Mouse (Mus musculus): Measurements from ENCODE around the gene Mphosph10.

Mphosph10 gene

GRCm38 (mm10) chr7:64351087-64351486 lies 41.0 kb downstream of the Mphosph10 start:
- no peak for DNase-seq (ENCODE audit: low read depth)

DNA sequence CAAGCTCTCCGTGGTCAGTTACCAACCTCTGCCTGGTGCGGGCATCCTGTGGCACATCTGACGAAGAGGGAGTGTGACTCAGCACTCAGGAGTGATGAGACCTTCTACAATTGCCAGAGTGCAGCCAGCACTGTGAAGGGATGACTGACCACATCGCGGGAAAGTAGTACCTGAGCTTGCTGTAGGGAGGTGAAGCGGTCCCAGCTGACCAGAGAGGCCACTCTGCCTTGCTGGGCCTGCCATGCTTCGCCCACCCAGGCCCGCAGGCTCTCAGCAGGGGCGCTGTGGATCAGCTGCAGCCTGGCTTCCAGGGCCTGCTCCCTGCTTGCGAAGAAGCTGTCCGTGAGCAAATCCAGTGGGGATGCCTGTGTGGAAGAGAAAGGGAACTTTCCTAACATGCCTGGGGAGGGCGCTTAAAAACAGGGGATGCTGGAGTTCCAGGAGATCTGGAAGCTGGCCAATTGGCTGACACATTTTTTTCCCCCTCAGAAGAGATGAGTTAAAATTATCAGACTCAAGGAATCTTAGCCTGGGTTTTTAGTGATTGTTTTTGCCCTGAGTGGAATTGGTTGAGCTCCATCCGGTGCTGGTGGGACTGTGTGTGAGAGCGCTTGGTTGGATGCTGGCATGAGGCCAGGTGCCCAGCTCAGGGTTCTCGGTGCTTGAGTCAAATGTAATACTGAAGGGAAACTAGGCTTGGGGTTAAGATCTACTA lies 42.8 kb downstream of the Mphosph10 start:
- DNase-seq (ENCODE audit: low read depth), result no peak

DNA sequence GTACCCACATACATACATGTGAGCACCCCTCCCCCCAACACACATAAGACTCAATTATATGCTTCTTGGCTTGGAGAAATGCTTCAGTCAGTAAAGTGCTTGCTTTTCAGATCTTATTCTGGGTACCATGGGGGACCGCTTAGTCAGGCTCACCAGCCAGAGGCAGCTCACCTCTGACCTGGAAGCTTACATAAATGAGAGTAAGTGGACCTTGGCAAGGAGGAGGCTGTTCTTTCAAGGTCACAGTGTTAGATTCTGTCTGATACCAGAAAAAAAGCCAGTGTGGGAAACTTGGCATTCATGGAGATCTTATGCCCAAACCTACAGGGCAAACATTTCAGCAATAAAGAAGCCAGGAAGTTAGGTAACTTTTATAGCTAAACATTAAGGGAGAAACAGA lies 44.3 kb downstream of the Mphosph10 start:
- no peak for DNase-seq (ENCODE audit: low read depth)

GRCm38 (mm10) chr7:64332686-64333085 lies 59.4 kb downstream of the Mphosph10 start:
- no peak for DNase-seq (ENCODE audit: low read depth)

DNA sequence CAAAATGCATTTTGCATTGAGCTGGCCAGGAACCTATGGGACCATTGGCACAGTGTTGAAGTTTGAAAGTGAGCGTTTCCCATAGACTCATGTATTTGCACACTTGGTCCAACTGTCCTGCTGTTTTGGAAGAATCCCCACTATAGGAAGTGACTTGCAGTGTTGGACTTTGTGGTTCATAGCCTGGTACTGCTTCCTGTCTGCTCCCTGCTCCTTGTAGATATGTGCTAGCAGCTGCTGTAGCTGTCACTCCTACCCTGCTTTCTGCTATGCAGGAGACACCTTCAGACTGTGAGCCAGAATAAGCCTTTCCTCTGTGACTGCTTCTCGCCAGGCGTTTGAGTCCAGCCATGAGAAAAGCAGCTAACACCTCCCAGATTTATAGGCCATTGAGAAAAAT lies 60.8 kb downstream of the Mphosph10 start:
- DNase-seq (ENCODE audit: low read depth), result no peak

GRCm38 (mm10) chr7:64327486-64327885 lies 64.6 kb downstream of the Mphosph10 start:
- DNase-seq (ENCODE audit: low read depth), result peak; percentile 9

DNA sequence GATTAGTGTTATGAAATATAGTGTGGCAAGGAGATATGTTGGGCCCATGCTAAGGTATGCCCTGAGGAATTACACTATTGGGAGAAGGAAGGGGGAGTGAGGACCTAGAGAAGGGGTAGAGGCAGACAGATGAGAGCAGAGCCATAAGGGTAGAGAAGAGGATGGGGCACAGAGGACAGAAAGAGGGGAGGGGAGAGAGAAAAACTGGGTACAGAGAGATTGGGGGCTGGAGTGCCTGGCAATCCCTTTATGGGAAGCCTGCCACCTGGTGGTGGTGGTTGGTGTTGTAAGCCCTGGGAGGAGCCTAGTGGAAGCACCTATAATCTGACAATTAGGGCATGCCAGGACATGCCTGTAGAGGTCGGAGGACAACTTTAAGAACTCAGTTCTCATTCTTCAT lies 65.2 kb downstream of the Mphosph10 start:
- DNase-seq (ENCODE audit: low read depth), result peak; percentile 92

All from naive thymus-derived CD4-positive, alpha-beta T cell, adult 2 months (primary cell).